Mouse (Mus musculus): ENCODE data around the gene Ppp2r5d.
A peak's percentile ranks its signal among the peaks of the same experiment; 100 is the strongest.

Ppp2r5d gene

GRCm38 (mm10) chr17:46714756-46715481 lies 10.0 kb upstream of the Ppp2r5d start:
- no peak for DNase-seq

GRCm38 (mm10) chr17:46713849-46714248 lies 8.9 kb upstream of the Ppp2r5d start:
- no peak for DNase-seq

GRCm38 (mm10) chr17:46712442-46712841 lies 7.5 kb upstream of the Ppp2r5d start:
- no peak for DNase-seq

- no peak for DNase-seq
Observed at GRCm38 (mm10) chr17:46711612-46712271, 6.8 kb upstream of the Ppp2r5d start.

GRCm38 (mm10) chr17:46710959-46711597 lies 6.2 kb upstream of the Ppp2r5d start, which contains the start of gene Pex6:
Pex6 (plus strand) TSS chr17:46711463.
- DNase-seq, result peak; percentile 97

GRCm38 (mm10) chr17:46706375-46707089 lies 1.6 kb upstream of the Ppp2r5d start:
- DNase-seq, result no peak

- peak; percentile 34 for DNase-seq
Observed at GRCm38 (mm10) chr17:46703971-46704886, 682 bp downstream of the Ppp2r5d start.

- DNase-seq, result no peak
Observed at GRCm38 (mm10) chr17:46702506-46702905, 2.4 kb downstream of the Ppp2r5d start.

- no peak for DNase-seq
Observed at GRCm38 (mm10) chr17:46702100-46702499, 2.8 kb downstream of the Ppp2r5d start.

- DNase-seq, result no peak
Observed at GRCm38 (mm10) chr17:46701489-46701888, 3.4 kb downstream of the Ppp2r5d start.

- DNase-seq, result no peak
Observed at GRCm38 (mm10) chr17:46699912-46700311, 5.0 kb downstream of the Ppp2r5d start.

- DNase-seq, result no peak
Observed at GRCm38 (mm10) chr17:46699245-46699644, 5.7 kb downstream of the Ppp2r5d start.

- no peak for DNase-seq
Observed at GRCm38 (mm10) chr17:46698515-46698914, 6.4 kb downstream of the Ppp2r5d start.

- no peak for DNase-seq
Observed at GRCm38 (mm10) chr17:46694517-46695063, 10.3 kb downstream of the Ppp2r5d start.

GRCm38 (mm10) chr17:46691390-46691789 lies 13.5 kb downstream of the Ppp2r5d start:
- no peak for DNase-seq

GRCm38 (mm10) chr17:46690665-46691064 lies 14.2 kb downstream of the Ppp2r5d start:
- DNase-seq, result no peak

- no peak for DNase-seq
Observed at GRCm38 (mm10) chr17:46685913-46686312, 19.0 kb downstream of the Ppp2r5d start.

- DNase-seq, result no peak
Observed at GRCm38 (mm10) chr17:46682654-46683389, 22.1 kb downstream of the Ppp2r5d start.

- no peak for DNase-seq
Observed at GRCm38 (mm10) chr17:46681466-46682118, 23.3 kb downstream of the Ppp2r5d start.

- DNase-seq, result peak; percentile 99
Observed at GRCm38 (mm10) chr17:46680760-46681373, 24.0 kb downstream of the Ppp2r5d start, which contains the start of gene Klhdc3. Klhdc3 (minus strand) TSS chr17:46680914.

Measured in embryo, embryonic 11 days (tissue).